Mouse (Mus musculus) intestine, embryonic 16.5 days (tissue): Measurements from ENCODE around the gene Gm3285. TPM values are rescaled to one million over a fixed set of nuclear protein-coding genes. Genes with fewer than 3 reads are reported as not detected.

Experiments used
- ATAC-seq: fragments of 200-750 bp; cut with Nextera tagmentation; 2 replicates; pipeline ENCODE4 v1.8.0; 2017; ENCODE audit warnings: moderate TSS enrichment, moderate library complexity
- H3K27ac ChIP-seq: fragments of 300-500 bp; sonication (generic); 2 replicates; pipeline ENCODE4 v1.5.1; 2014; ENCODE audit warnings: mild to moderate bottlenecking, low read length
- H3K27me3 ChIP-seq: fragments of 300-500 bp; sonication (generic); replicated peaks from 2 replicates; pipeline ENCODE4 v1.6.1; 2014; ENCODE audit warnings: low read length, control low read depth, mixed read lengths; ENCODE audit not compliant: control insufficient read depth, insufficient read depth
- H3K36me3 ChIP-seq: fragments of 300-500 bp; sonication (generic); 2 replicates; pipeline ENCODE4 v1.6.1; 2014; ENCODE audit warnings: low read length, control low read depth; ENCODE audit not compliant: control insufficient read depth, insufficient read depth
- H3K4me1 ChIP-seq: fragments of 300-500 bp; sonication (generic); 2 replicates; pipeline ENCODE4 v1.6.1; 2014; ENCODE audit warnings: low read length, control low read depth, mixed read lengths; ENCODE audit not compliant: control insufficient read depth, insufficient read depth
- H3K4me2 ChIP-seq: fragments of 300-500 bp; sonication (generic); 2 replicates; pipeline ENCODE4 v1.6.1; 2014; ENCODE audit warnings: low read depth, low read length, control low read depth
- H3K4me3 ChIP-seq: fragments of 300-500 bp; sonication (generic); 2 replicates; pipeline ENCODE4 v1.5.1; 2014; ENCODE audit warnings: mild to moderate bottlenecking, low read length
- H3K9ac ChIP-seq: fragments of 300-500 bp; sonication (generic); 2 replicates; pipeline ENCODE4 v1.6.1; 2014; ENCODE audit warnings: low read depth, low read length
- H3K9me3 ChIP-seq: fragments of 300-500 bp; sonication (generic); 2 replicates; pipeline ENCODE4 v1.6.1; 2016; ENCODE audit warnings: low read length, control low read depth; ENCODE audit not compliant: control insufficient read depth
- WGBS: fragments of 180-500 bp; shearing (Covaris S2); extraction: QIAGEN DNeasy Blood & Tissue Kit; methylation state at CpG from one replicate; pipeline ENCODE4 v1.1.7; 2014; 5-methylcytosine and 5-hydroxymethylcytosine counted together
- polyA plus RNA-seq: library from polyadenylated mRNA; unstranded; fragments of >200 nt; fragmentation: Nextera tagmentation; extraction: Ambion mirVana; gene quantifications from 2 replicates; pipeline ENCODE4 v1.2.1, GENCODE M21; 2015

Gm3285 gene
- polyA plus RNA-seq, result not detected in 2 replicates

DNA sequence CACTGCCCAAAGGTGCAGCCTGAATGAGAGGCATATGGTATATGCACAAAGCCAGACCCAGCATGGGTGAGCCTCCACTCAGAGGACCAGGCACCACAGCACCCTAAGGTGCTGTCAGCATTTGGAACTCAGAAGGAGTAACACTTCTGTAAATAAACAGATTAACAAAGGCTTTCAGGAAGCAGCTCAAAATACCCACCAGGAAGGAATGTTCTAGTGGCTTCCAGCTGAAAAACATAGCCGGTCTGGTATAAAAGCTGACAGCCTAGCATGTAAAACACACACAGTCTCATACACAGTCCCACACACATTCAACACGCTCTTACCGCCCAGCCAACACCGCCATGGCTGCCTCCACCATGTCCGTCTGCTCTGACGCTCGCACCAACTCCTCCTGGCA lies at the start of gene Gm3285:
Gene Gm3285 (plus strand): TSS at position 301 of the 400 bp plus-strand sequence.
- Histone ChIP-seq H3K36me3 (no peaks in the 10 kb centered on the region), H3K4me1 (0 out of 2 replicates have a peak, but pooled peaks cover 2% of the 10 kb centered on the region), H3K9ac (no peak within 1 kb of the TSS), H3K4me3 (no peak within 1 kb of the TSS), H3K4me2 (no peak within 1 kb of the TSS), H3K9me3 (no peaks in the 10 kb centered on the region), H3K27ac (no peak within 1 kb of the TSS), H3K27me3 (no peaks in the 10 kb centered on the region)
- ATAC-seq, result no peak
- WGBS, result 50% methylated on average over 7 of the region's 7 CpGs

DNA sequence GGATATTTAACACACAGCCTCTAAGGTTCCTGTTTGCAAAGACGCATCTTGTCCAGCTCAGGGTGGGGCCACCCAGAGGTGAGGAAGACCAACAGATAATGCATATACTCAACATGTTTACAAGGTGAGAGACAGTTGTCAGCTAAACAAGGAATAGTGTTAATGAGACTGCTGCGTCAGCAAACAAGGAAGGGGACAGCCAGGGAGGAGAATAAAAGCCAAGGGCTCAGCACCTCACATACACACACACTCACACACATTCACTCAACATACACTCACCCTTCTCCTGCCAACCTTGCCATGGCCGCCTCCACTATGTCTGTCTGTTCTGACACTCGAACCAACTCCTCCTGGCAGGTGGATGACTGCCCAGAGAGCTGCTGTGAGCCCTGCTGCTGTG lies 47.4 kb upstream of the Gm3285 start, which contains the start of gene Gm2696:
Gene Gm2696 (plus strand): TSS at position 301 of the 400 bp plus-strand sequence.
- Histone ChIP-seq H3K4me1 (no peaks in the 10 kb centered on the region), H3K36me3 (no peaks in the 10 kb centered on the region), H3K9me3 (no peaks in the 10 kb centered on the region), H3K27ac (no peak within 1 kb of the TSS), H3K4me2 (no peak within 1 kb of the TSS), H3K27me3 (0 out of 2 replicates have a peak, but pooled peaks cover 3% of the 10 kb centered on the region), H3K9ac (no peak within 1 kb of the TSS), H3K4me3 (no peak within 1 kb of the TSS)
- WGBS, result 45% methylated on average over 4 of the region's 4 CpGs
- no peak for ATAC-seq

DNA sequence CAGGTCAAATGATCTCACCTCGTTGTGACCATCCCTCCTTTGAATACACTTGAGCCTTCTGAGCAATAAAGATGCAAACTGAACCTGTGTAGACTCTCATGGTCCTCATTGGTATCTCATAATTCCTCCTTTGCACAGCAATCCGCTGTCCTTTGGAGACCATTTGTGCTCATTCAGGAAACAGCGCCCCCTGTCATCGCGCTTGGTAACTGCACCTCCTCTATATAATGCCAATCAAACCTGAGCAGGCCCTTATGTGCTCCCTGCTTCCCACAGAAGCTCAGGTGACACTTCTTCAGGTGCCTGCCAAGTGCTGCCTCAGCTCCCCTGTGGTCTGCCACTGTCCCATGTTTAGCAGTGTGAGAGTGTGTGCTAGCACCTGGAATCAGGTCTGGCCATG lies 46.3 kb upstream of the Gm3285 start:
- 0 out of 2 replicates have a peak, but pooled peaks cover 3% of the 10 kb centered on the region for H3K27me3 ChIP-seq
- no peaks in the 10 kb centered on the region for H3K4me1 ChIP-seq
- no peak overlapping the region for H3K4me2 ChIP-seq
- no peak for ATAC-seq
- no peak overlapping the region for H3K27ac ChIP-seq
- 36% methylated on average over 5 of the region's 5 CpGs for WGBS
- no peaks in the 10 kb centered on the region for H3K9me3 ChIP-seq
- no peaks in the 10 kb centered on the region for H3K36me3 ChIP-seq
- no peak overlapping the region for H3K4me3 ChIP-seq
- no peak overlapping the region for H3K9ac ChIP-seq

DNA sequence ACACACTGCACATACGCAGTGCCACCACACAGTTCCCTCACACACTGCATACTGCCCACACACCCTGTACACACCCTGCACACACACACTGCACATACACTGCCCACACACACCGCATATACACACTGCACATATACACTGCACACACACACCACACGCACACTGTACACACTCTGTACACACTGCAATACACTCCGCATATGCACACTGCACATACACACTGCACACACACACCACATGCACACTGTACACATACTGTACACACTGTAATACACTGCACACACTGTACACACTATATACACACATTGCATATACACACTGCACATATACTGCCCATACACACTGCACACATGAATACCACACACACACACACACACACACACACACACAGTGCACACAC lies 43.3 kb upstream of the Gm3285 start:
- Histone ChIP-seq H3K9me3 (no peaks in the 10 kb centered on the region), H3K4me3 (no peak overlapping the region), H3K36me3 (no peaks in the 10 kb centered on the region), H3K27ac (no peak overlapping the region), H3K4me2 (no peak overlapping the region), H3K4me1 (no peaks in the 10 kb centered on the region), H3K27me3 (0 out of 2 replicates have a peak, but pooled peaks cover 3% of the 10 kb centered on the region), H3K9ac (no peak overlapping the region)
- ATAC-seq, result no peak
- 96% methylated on average over 4 of the region's 4 CpGs for WGBS

DNA sequence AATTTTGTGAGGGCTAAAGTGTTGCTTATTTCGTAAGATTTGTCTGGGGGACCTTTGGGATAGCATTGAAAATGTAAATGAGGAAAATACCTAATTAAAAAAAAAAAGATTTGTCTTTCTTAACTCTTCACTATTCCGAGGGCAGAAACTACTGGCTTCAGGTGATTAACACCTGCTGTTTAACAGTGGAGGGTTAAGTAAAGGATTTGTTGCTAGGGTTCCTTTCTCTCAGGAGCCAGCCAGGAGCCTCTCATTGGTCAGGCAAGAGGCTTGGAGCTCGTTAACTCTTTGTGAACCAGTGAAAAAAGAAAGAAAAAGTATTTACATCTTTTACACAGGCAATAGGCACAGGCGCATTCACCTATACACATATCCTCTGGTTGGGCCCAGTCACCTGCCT lies 42.6 kb upstream of the Gm3285 start:
- Histone ChIP-seq H3K4me1 (no peaks in the 10 kb centered on the region), H3K27me3 (no peaks in the 10 kb centered on the region), H3K9ac (no peak overlapping the region), H3K4me3 (no peak overlapping the region), H3K27ac (no peak overlapping the region), H3K36me3 (no peaks in the 10 kb centered on the region), H3K9me3 (no peaks in the 10 kb centered on the region), H3K4me2 (no peak overlapping the region)
- 37% methylated on average over 4 of the region's 4 CpGs for WGBS
- ATAC-seq, result no peak

DNA sequence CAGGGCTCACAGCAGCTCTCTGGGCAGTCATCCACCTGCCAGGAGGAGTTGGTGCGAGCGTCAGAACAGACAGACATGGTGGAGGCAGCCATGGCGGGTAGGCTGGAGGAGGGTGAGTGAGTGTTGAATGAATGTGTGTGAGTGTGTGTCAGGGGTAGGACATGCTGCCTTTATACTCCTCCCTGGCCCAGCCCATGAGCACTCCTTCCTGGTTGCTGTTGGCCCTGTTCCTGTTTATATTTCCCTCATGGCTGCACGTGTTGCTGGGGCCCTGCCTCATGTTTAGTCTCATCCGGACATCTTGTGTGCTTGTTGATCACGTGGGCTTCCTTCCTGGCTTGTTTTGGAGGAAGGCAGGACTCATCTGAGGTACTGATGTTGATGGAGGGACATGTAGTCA lies 34.8 kb upstream of the Gm3285 start, which contains the start of gene Krtap10-4:
Gene Krtap10-4 (minus strand): TSS at position 145 of the 400 bp plus-strand sequence.
- Histone ChIP-seq H3K4me3 (no peak within 1 kb of the TSS), H3K27me3 (no peaks in the 10 kb centered on the region), H3K4me1 (no peaks in the 10 kb centered on the region), H3K4me2 (no peak within 1 kb of the TSS), H3K9me3 (no peaks in the 10 kb centered on the region), H3K9ac (no peak within 1 kb of the TSS), H3K36me3 (no peaks in the 10 kb centered on the region), H3K27ac (no peak within 1 kb of the TSS)
- no peak for ATAC-seq
- WGBS, result 56% methylated on average over 6 of the region's 6 CpGs

DNA sequence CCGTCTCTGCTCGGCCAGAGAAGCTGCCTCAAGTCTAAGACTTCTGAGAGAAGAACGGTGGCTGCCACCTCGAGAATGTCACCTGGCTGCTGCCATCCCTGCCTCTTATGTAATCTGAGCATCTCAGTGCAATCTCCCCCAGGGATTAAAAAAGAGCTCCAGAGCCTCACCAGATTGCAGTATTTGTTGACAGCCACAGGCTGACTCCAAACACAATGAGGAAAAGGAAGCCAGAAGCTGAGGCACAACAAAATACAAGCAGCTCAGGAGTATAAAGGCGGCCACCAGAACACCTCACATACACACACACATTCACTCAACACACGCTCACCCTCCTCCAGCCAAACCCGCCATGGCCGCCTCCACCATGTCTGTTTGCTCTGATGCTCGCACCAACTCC lies 26.1 kb upstream of the Gm3285 start, which contains the start of gene Krtap10-10:
Gene Krtap10-10 (plus strand): TSS at position 301 of the 400 bp plus-strand sequence.
- no peak for ATAC-seq
- Histone ChIP-seq H3K9me3 (no peaks in the 10 kb centered on the region), H3K27me3 (no peaks in the 10 kb centered on the region), H3K36me3 (no peaks in the 10 kb centered on the region), H3K9ac (no peak within 1 kb of the TSS), H3K4me2 (no peak within 1 kb of the TSS), H3K27ac (no peak within 1 kb of the TSS), H3K4me3 (no peak within 1 kb of the TSS), H3K4me1 (no peaks in the 10 kb centered on the region)
- WGBS, result 73% methylated on average over 9 of the region's 9 CpGs

DNA sequence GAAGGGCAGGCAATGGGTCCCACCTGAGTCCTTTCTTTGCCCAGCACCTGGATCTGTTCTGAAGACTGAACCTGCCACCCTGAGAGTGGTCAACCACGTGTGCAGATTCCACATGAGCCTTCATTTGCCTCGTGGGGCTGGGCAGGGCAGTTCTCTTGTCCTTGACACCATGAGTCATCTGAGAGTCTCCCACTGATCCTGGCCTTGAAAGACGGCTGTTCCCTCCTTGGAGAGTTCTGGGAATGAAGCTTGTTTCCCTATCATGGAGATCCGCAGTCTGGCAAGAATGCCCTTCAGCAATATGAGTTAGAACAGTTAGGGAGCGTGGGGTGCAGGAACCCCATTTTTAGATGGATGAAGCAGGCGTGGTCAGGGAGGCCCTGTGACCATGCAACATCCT lies 22.8 kb upstream of the Gm3285 start:
- Histone ChIP-seq H3K4me1 (no peaks in the 10 kb centered on the region), H3K9ac (no peak overlapping the region), H3K27me3 (no peaks in the 10 kb centered on the region), H3K36me3 (no peaks in the 10 kb centered on the region), H3K27ac (no peak overlapping the region), H3K4me2 (no peak overlapping the region), H3K4me3 (no peak overlapping the region), H3K9me3 (peaks cover 9% of the 10 kb centered on the region)
- WGBS, result 64% methylated on average over 6 of the region's 6 CpGs
- ATAC-seq, result no peak

DNA sequence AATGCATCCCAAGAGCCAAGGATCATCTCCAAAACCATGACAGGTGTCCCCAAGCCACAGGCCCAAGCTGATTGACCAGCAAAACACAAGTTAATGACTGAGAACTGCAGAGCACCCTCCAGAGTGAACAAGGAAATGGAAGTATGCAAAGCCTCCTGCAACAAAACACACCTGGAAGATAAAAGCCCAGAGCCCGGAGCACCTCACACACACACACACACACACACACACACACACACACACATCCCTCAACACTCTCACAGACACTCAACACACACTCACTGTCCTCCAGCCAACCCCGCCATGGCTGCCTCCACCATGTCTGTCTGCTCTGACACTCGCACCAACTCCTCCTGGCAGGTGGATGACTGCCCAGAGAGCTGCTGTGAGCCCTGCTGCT lies 15.3 kb upstream of the Gm3285 start, which contains the start of gene Gm36176:
Gene Gm36176 (plus strand): TSS at position 301 of the 400 bp plus-strand sequence.
- Histone ChIP-seq H3K27me3 (no peaks in the 10 kb centered on the region), H3K4me2 (no peak within 1 kb of the TSS), H3K9me3 (peaks cover 12% of the 10 kb centered on the region), H3K9ac (no peak within 1 kb of the TSS), H3K4me1 (no peaks in the 10 kb centered on the region), H3K27ac (no peak within 1 kb of the TSS), H3K4me3 (no peak within 1 kb of the TSS), H3K36me3 (no peaks in the 10 kb centered on the region)
- WGBS, result 71% methylated on average over 3 of the region's 3 CpGs
- no peak for ATAC-seq

DNA sequence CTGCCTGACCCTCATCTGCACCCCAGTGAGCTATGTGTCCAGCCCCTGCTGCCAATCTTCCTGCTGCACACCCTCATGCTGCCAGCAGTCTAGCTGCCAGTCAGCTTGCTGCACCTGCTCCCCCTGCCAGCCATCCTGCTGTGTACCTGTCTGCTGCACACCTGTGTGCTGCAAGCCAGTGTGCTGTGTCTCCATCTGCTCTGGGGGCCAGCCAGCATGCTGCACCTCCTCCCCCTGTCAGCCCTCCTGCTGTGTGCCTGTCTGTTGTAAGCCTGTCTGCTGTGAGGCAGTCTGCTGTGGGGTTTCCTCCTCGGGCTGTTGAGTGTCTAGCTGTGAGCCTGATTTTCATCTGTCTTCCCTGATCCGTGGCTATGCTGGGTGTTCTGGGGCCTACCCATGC lies 14.8 kb upstream of the Gm3285 start:
- no peaks in the 10 kb centered on the region for H3K36me3 ChIP-seq
- H3K27me3 ChIP-seq, result no peaks in the 10 kb centered on the region
- peaks cover 10% of the 10 kb centered on the region for H3K9me3 ChIP-seq
- WGBS, result 36% methylated on average over 2 of the region's 2 CpGs
- no peak overlapping the region for H3K4me3 ChIP-seq
- no peak overlapping the region for H3K27ac ChIP-seq
- ATAC-seq, result no peak
- no peaks in the 10 kb centered on the region for H3K4me1 ChIP-seq
- no peak overlapping the region for H3K4me2 ChIP-seq
- no peak overlapping the region for H3K9ac ChIP-seq
